Comparison of ENCODE assay signal across 23 mouse cellular contexts in the genomic region with DNA sequence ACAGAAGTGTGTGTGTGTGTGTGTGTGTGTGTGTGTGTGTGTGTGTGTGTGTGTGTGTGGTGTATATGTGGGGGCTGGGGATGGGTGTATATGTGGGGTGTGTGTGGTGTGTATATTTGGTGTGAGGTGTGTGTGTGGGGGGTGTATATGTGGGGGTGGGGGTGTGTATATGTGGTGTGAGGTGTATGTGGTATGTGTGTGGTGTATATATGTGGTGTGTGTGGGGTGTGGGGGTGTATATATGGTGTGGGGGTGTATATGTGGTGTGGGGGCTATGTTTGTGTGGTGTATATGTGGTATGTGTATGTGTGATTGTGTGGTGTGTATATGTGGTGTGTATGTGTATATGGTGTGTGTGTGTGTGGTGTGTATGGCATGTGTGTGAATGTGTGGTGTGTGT.
A peak's percentile ranks its signal among the peaks of the same experiment; 100 is the strongest.
DNase-seq lines count a peak whose midpoint lies in the region; ATAC-seq lines count a peak whose summit lies in the region.
"Had no signal": no experiment of that assay in that cellular context is flagged by ENCODE, and none has a peak within 500 bp of the region (broad histone marks: within the 10 kb centered on the region; RNA-seq: fewer than 3 reads in every experiment).

No protein-coding gene starts in this region.

- H3K4me1 ChIP-seq in embryonic facial prominence, embryonic 11.5 days (ENCODE audit: control insufficient read depth, insufficient read depth, low read length) = no peaks in the 10 kb centered on the region
- H3K4me1 ChIP-seq in embryonic facial prominence, embryonic 10.5 days = no peaks in the 10 kb centered on the region
- H3K4me1 ChIP-seq in kidney, embryonic 16.5 days (ENCODE audit: insufficient read depth, low read length) = no peaks in the 10 kb centered on the region; the same call in 1 of the 2 replicates
- H3K4me1 ChIP-seq in lung, embryonic 16.5 days (replicated peaks; ENCODE audit: control insufficient read depth, insufficient read depth, low read length) = no peaks in the 10 kb centered on the region
- H3K4me1 ChIP-seq in stomach, embryonic 14.5 days (ENCODE audit: control insufficient read depth, insufficient read depth, low read length) = no peaks in the 10 kb centered on the region
- H3K4me1 ChIP-seq: embryonic facial prominence, embryonic 12.5 days had no signal

- H3K4me3 ChIP-seq in embryonic facial prominence, embryonic 11.5 days (ENCODE audit: low read depth, low read length) = no peak overlapping the region
- no peak overlapping the region for H3K4me3 ChIP-seq in embryonic facial prominence, embryonic 10.5 days
- no peak overlapping the region for H3K4me3 ChIP-seq in kidney, embryonic 16.5 days (ENCODE audit: low read length)
- no peak overlapping the region for H3K4me3 ChIP-seq in lung, embryonic 16.5 days (ENCODE audit: low read length)
- H3K4me3 ChIP-seq in stomach, embryonic 14.5 days (ENCODE audit: low read depth, low read length) = no peak overlapping the region
- H3K4me3 ChIP-seq: embryonic facial prominence, embryonic 12.5 days; layer of hippocampus, adult 2 months; limb, embryonic 10.5 days; megakaryocyte, embryonic 14.5 days had no signal

- H3K27me3 ChIP-seq in embryonic facial prominence, embryonic 11.5 days (ENCODE audit: control insufficient read depth, insufficient read depth, low read length) = no peaks in the 10 kb centered on the region
- H3K27me3 ChIP-seq in embryonic facial prominence, embryonic 10.5 days (replicated peaks; ENCODE audit: low read depth, poor library complexity, severe bottlenecking) = no peaks in the 10 kb centered on the region
- no peaks in the 10 kb centered on the region for H3K27me3 ChIP-seq in kidney, embryonic 16.5 days (ENCODE audit: insufficient read depth, low read length)
- no peaks in the 10 kb centered on the region for H3K27me3 ChIP-seq in lung, embryonic 16.5 days (ENCODE audit: control insufficient read depth, insufficient read depth, low read depth, low read length)
- no peaks in the 10 kb centered on the region for H3K27me3 ChIP-seq in stomach, embryonic 14.5 days (ENCODE audit: control insufficient read depth, insufficient read depth, low read length)
- H3K27me3 ChIP-seq: embryonic facial prominence, embryonic 12.5 days had no signal

- 0 out of 2 replicates have a peak, but pooled peaks have one; percentile 70 for ATAC-seq in embryonic facial prominence, embryonic 11.5 days (replicated peaks; ENCODE audit: insufficient number of reproducible peaks, low FRiP score, low TSS enrichment, low read depth)
- 0 out of 2 replicates have a peak, but pooled peaks have one; percentile 23 for ATAC-seq in kidney, embryonic 16.5 days (ENCODE audit: low FRiP score, low TSS enrichment)
- peak; percentile 26; the same call in 1 of the 2 replicates for ATAC-seq in lung, embryonic 16.5 days (ENCODE audit: low read depth)
- ATAC-seq in stomach, embryonic 14.5 days (ENCODE audit: insufficient number of reproducible peaks, insufficient read depth, low FRiP score, low read depth) = 0 out of 2 replicates have a peak, but pooled peaks have one; percentile 37
- ATAC-seq: activated CD4-positive, CD25-positive, alpha-beta regulatory T cell, adult 4 months; intestine, postnatal 0 days; lung, postnatal 0 days had no signal

- H3K9ac ChIP-seq in embryonic facial prominence, embryonic 11.5 days (replicated peaks; ENCODE audit: low read length) = no peak overlapping the region
- H3K9ac ChIP-seq in kidney, embryonic 16.5 days (replicated peaks; ENCODE audit: low read length) = no peak overlapping the region
- H3K9ac ChIP-seq in lung, embryonic 16.5 days (ENCODE audit: low read length) = no peak overlapping the region
- H3K9ac ChIP-seq in stomach, embryonic 14.5 days (replicated peaks; ENCODE audit: low read depth, low read length) = no peak overlapping the region
- H3K9ac ChIP-seq: embryonic facial prominence, embryonic 12.5 days had no signal

- H3K9me3 ChIP-seq in embryonic facial prominence, embryonic 11.5 days (replicated peaks; ENCODE audit: control insufficient read depth, low read length) = no peaks in the 10 kb centered on the region
- H3K9me3 ChIP-seq in embryonic facial prominence, embryonic 10.5 days = no peaks in the 10 kb centered on the region
- H3K9me3 ChIP-seq in kidney, embryonic 16.5 days (ENCODE audit: low read length) = no peaks in the 10 kb centered on the region
- H3K9me3 ChIP-seq in lung, embryonic 16.5 days (ENCODE audit: control insufficient read depth, low read length) = no peaks in the 10 kb centered on the region
- no peaks in the 10 kb centered on the region for H3K9me3 ChIP-seq in stomach, embryonic 14.5 days (ENCODE audit: control insufficient read depth, low read depth, low read length)
- H3K9me3 ChIP-seq: embryonic facial prominence, embryonic 12.5 days; limb, embryonic 10.5 days; megakaryocyte, embryonic 14.5 days had no signal

- DNase-seq in embryonic facial prominence, embryonic 11.5 days (ENCODE audit: low spot score) = no peak
- no peak for DNase-seq in embryonic facial prominence, embryonic 10.5 days (ENCODE audit: low spot score)
- no peak for DNase-seq in kidney, postnatal 36 days
- DNase-seq in lung, postnatal 14 days = no peak
- DNase-seq: adrenal gland, adult 8-10 months; cerebellum, adult 11-12 months; cerebellum, postnatal 10 days; gastrocnemius, postnatal 25 days; heart, adult 18-20 months; heart, postnatal 4 days; kidney, postnatal 14 days; thymus, adult 18-20 months; thymus, postnatal 36 days had no signal

- no peak overlapping the region for H3K4me2 ChIP-seq in embryonic facial prominence, embryonic 11.5 days (ENCODE audit: low read depth, low read length)
- no peak overlapping the region for H3K4me2 ChIP-seq in kidney, embryonic 16.5 days (replicated peaks; ENCODE audit: low read depth, low read length)
- no peak overlapping the region for H3K4me2 ChIP-seq in lung, embryonic 16.5 days (ENCODE audit: low read depth, low read length)
- H3K4me2 ChIP-seq in stomach, embryonic 14.5 days (replicated peaks; ENCODE audit: low read depth, low read length) = no peak overlapping the region
- H3K4me2 ChIP-seq: embryonic facial prominence, embryonic 12.5 days had no signal

- H3K36me3 ChIP-seq in embryonic facial prominence, embryonic 11.5 days (replicated peaks; ENCODE audit: control insufficient read depth, insufficient read depth, low read depth, low read length) = no peaks in the 10 kb centered on the region
- peaks cover 28% of the 10 kb centered on the region for H3K36me3 ChIP-seq in embryonic facial prominence, embryonic 10.5 days (replicated peaks)
- peaks cover 9% of the 10 kb centered on the region for H3K36me3 ChIP-seq in kidney, embryonic 16.5 days (ENCODE audit: insufficient read depth, low read length)
- peaks cover 3% of the 10 kb centered on the region; the same call in 1 of the 2 replicates for H3K36me3 ChIP-seq in lung, embryonic 16.5 days (ENCODE audit: control insufficient read depth, insufficient read depth, low read length)
- H3K36me3 ChIP-seq in stomach, embryonic 14.5 days (ENCODE audit: control insufficient read depth, insufficient read depth, low read length) = 0 out of 2 replicates have a peak, but pooled peaks cover 3% of the 10 kb centered on the region

- H3K27ac ChIP-seq in embryonic facial prominence, embryonic 11.5 days (replicated peaks; ENCODE audit: low read depth, low read length) = no peak overlapping the region
- no peak overlapping the region for H3K27ac ChIP-seq in embryonic facial prominence, embryonic 10.5 days (replicated peaks)
- no peak overlapping the region for H3K27ac ChIP-seq in kidney, embryonic 16.5 days (ENCODE audit: low read length)
- H3K27ac ChIP-seq in lung, embryonic 16.5 days (ENCODE audit: low read length) = no peak overlapping the region
- no peak overlapping the region for H3K27ac ChIP-seq in stomach, embryonic 14.5 days (ENCODE audit: low read length)
- H3K27ac ChIP-seq: embryonic facial prominence, embryonic 12.5 days; layer of hippocampus, adult 2 months; limb, embryonic 10.5 days had no signal
